Mouse (Mus musculus): ENCODE measurements around the gene Pank4.

Gene Pank4

GRCm38 (mm10) chr4:154942632-154943322, 21.1 kb upstream of the Pank4 start:
- in situ Hi-C loops (cut with MboI, MseI) = loop anchor here (5.0 kb wide), 1 partner anchor 60 kb away; no protein-coding TSS in a partner anchor

- in situ Hi-C loops (cut with MboI, MseI) = loop anchor here (5.0 kb wide), 1 partner anchor 61 kb away; no protein-coding TSS in a partner anchor
These were observed 20.4 kb upstream of the Pank4 start for GRCm38 (mm10) chr4:154943323-154944039.

GRCm38 (mm10) chr4:154944121-154944590, 19.8 kb upstream of the Pank4 start:
- in situ Hi-C loops (cut with MboI, MseI) = loop anchor here (5.0 kb wide), 1 partner anchor 62 kb away; no protein-coding TSS in a partner anchor

GRCm38 (mm10) chr4:154946319-154946718, 17.6 kb upstream of the Pank4 start:
- in situ Hi-C loops (cut with MboI, MseI) = no loop called here

- in situ Hi-C loops (cut with MboI, MseI) = no loop called here
These were observed 15.6 kb upstream of the Pank4 start for GRCm38 (mm10) chr4:154948066-154948939.

GRCm38 (mm10) chr4:154948940-154949588, 14.9 kb upstream of the Pank4 start:
- in situ Hi-C loops (cut with MboI, MseI) = no loop called here

GRCm38 (mm10) chr4:154949589-154949982, 14.3 kb upstream of the Pank4 start:
- in situ Hi-C loops (cut with MboI, MseI) = no loop called here

GRCm38 (mm10) chr4:154952461-154953241, 11.3 kb upstream of the Pank4 start:
- in situ Hi-C loops (cut with MboI, MseI) = no loop called here

- in situ Hi-C loops (cut with MboI, MseI) = no loop called here
These were observed 7.3 kb upstream of the Pank4 start for GRCm38 (mm10) chr4:154956604-154957003.

GRCm38 (mm10) chr4:154957289-154957993, 6.5 kb upstream of the Pank4 start:
- in situ Hi-C loops (cut with MboI, MseI) = no loop called here

GRCm38 (mm10) chr4:154958171-154958570, 5.8 kb upstream of the Pank4 start:
- in situ Hi-C loops (cut with MboI, MseI) = no loop called here

- in situ Hi-C loops (cut with MboI, MseI) = no loop called here
These were observed 5.3 kb upstream of the Pank4 start for GRCm38 (mm10) chr4:154958621-154959020.

- in situ Hi-C loops (cut with MboI, MseI) = loop anchor here (10.0 kb wide), 1 partner anchor 285 kb away; the partner anchor contains the start of gene Faap20
These were observed 3.8 kb upstream of the Pank4 start for GRCm38 (mm10) chr4:154960021-154960689.

- in situ Hi-C loops (cut with MboI, MseI) = loop anchor here (10.0 kb wide), 1 partner anchor 284 kb away; the partner anchor contains the start of gene Faap20
These were observed 3.2 kb upstream of the Pank4 start, which contains the start of gene Hes5 for GRCm38 (mm10) chr4:154960690-154961225. Gene Hes5, plus strand, starts transcription at chr4:154960923.

GRCm38 (mm10) chr4:154961226-154961738, 2.6 kb upstream of the Pank4 start:
- in situ Hi-C loops (cut with MboI, MseI) = loop anchor here (10.0 kb wide), 1 partner anchor 284 kb away; the partner anchor contains the start of gene Faap20

GRCm38 (mm10) chr4:154961911-154962310, 2.0 kb upstream of the Pank4 start:
- in situ Hi-C loops (cut with MboI, MseI) = loop anchor here (10.0 kb wide), 1 partner anchor 283 kb away; the partner anchor contains the start of gene Faap20

- in situ Hi-C loops (cut with MboI, MseI) = loop anchor here (10.0 kb wide), 1 partner anchor 282 kb away; the partner anchor contains the start of gene Faap20
These were observed 1.2 kb upstream of the Pank4 start for GRCm38 (mm10) chr4:154962683-154963082.

GRCm38 (mm10) chr4:154963190-154963836, 610 bp upstream of the Pank4 start:
- in situ Hi-C loops (cut with MboI, MseI) = loop anchor here (10.0 kb wide), 1 partner anchor 281 kb away; the partner anchor contains the start of gene Faap20

Measured in regulatory T cell (primary cell).